Mouse (Mus musculus) left cerebral cortex, adult 2 months (tissue): Measurements from ENCODE around the gene Wdr18. TPM values are rescaled to one million over a fixed set of nuclear protein-coding genes. Genes with fewer than 3 reads are reported as not detected.

Source experiments
- DNase-seq, 2 experiments: peaks; one replicate each; pipeline ENCODE4 v3.0.0; 2021 to 2022; ENCODE audit warnings: low spot score in 2 of 2, mixed read lengths in 1 of 2; ENCODE audit errors: extremely low spot score in 1 of 2
- H3K27ac ChIP-seq: fragments of 200-600 bp; 2 replicates; pipeline ENCODE4 v1.8.1; 2022
- H3K4me3 ChIP-seq: fragments of 200-600 bp; 2 replicates; pipeline ENCODE4 v1.8.1; 2022
- CTCF ChIP-seq: fragments of 200-600 bp; IDR thresholded peaks from 2 replicates; pipeline ENCODE4 v1.8.1; 2022; ENCODE audit warnings: antibody characterized with exemption, mild to moderate bottlenecking, moderate library complexity
- intact Hi-C: fragments of 180-260 bp; cut with DNase I; formaldehyde crosslinking; loops from one replicate; pipeline ENCODE4 v1.15.1; 2025
- long read RNA-seq, 2 experiments: library from polyadenylated mRNA; stranded (forward); transcript quantifications; one replicate each; pipeline ENCODE4 v2.0.0; 2021; ENCODE audit warnings: borderline mapping rate in 2 of 2
- total RNA-seq, 2 experiments: library from RNA; stranded (reverse); gene quantifications; 2 replicates each; pipeline ENCODE4 v1.2.3; 2021

The Wdr18 gene
- 10 to 100 TPM; 45.4 to 49.4 TPM for total RNA-seq
- long read RNA-seq, experiment 1, transcript Wdr18-201 (10 exons, 3,911 nt): major isoform, 123 of 143 reads
- long read RNA-seq, experiment 1, partial matches to known transcripts: 6 of 143 reads
- long read RNA-seq, experiment 1, other reads (novel, unspliced or antisense): 14 of 143 reads
- long read RNA-seq, experiment 2, transcript Wdr18-201 (10 exons, 3,911 nt): major isoform, 80 of 96 reads
- long read RNA-seq, experiment 2, partial matches to known transcripts: 3 of 96 reads
- long read RNA-seq, experiment 2, other reads (novel, unspliced or antisense): 13 of 96 reads

DNA sequence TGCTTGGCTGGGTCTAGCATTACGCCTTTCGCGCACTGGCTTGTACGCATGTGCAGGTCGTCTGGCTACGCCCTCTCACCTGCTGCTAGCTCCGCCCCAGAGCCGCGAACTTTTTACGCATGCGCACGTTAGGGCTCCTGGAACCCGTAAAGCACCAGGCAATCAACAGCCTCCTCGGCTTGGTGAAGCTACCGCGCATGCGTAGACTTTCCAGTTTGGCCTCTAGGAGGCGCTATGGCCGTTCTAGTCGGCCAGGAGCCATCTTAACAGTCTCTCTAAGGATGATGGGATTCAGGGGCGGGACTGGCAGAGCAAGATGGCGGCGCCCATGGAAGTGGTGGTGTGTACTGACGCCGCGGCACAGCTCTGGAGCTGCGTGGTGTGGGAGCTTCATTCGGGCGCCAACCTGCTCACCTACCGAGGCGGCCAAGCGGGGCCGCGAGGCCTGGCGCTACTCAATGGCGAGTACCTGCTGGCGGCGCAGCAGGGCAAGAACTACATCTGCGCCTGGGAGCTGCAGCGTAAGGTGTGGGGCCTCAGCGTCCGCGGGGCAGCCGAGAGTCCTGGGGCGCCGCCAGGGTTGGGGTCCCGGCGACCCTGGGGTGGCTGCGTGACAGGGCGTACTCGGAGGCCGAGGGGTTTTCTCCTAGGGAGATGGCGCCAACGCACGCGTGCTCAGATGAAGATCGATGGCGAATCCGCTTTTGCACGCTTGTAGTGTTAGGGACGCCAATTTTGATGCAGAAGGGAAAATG is at the start of gene Wdr18:
TSS of gene Wdr18 (plus strand) at position 306 of the 755 bp plus-strand sequence.
- intact Hi-C loops: loop anchor here (1.0 to 2.0 kb wide), 3 partner anchors 24 to 125 kb away; partner anchors contain the start of gene Tmem259
- peak; percentile 97 for TF ChIP-seq CTCF
- DNase-seq: peak; percentile 99 to 100
- Histone ChIP-seq H3K4me3 (peak within 1 kb of the TSS; percentile 68), H3K27ac (peak within 1 kb of the TSS; percentile 76)

DNA sequence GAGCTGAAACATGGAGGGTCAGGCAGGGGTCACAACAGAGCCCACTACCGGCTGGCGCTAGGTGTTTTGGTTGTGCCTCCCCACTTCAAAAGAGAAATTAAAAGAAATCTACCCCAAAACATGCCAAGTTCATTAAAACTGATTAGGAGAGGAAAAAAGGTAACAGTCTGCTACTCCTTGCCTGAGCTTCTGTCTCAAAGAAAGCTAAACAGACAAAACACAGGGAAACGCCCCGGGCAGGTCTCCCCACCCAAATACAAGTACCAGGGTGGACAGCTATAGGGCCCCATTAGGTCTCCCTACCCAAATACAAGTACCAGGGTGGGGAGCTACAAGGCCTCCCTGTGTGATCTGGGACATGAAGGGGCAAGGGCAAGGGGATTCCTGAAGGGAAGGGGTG is 49.4 kb upstream of the Wdr18 start, which contains the start of gene Gm26602:
TSS of gene Gm26602 (plus strand) at position 301 of the 400 bp plus-strand sequence.
- peak within 1 kb of the TSS; percentile 99 for H3K27ac ChIP-seq
- H3K4me3 ChIP-seq: no peak within 1 kb of the TSS
- DNase-seq: no peak
- TF ChIP-seq CTCF: no peak
- intact Hi-C loops: no loop called here

- intact Hi-C loops: no loop called here
- H3K4me3 ChIP-seq: no peak overlapping the region
- no peak for DNase-seq
- no peak for TF ChIP-seq CTCF
- no peak overlapping the region for H3K27ac ChIP-seq
These were observed 47.5 kb upstream of the Wdr18 start for GRCm38 (mm10) chr10:79912412-79912811.

GRCm38 (mm10) chr10:79914131-79914947 is 45.6 kb upstream of the Wdr18 start:
- no peak for DNase-seq
- H3K4me3 ChIP-seq: no peak overlapping the region
- intact Hi-C loops: no loop called here

DNA sequence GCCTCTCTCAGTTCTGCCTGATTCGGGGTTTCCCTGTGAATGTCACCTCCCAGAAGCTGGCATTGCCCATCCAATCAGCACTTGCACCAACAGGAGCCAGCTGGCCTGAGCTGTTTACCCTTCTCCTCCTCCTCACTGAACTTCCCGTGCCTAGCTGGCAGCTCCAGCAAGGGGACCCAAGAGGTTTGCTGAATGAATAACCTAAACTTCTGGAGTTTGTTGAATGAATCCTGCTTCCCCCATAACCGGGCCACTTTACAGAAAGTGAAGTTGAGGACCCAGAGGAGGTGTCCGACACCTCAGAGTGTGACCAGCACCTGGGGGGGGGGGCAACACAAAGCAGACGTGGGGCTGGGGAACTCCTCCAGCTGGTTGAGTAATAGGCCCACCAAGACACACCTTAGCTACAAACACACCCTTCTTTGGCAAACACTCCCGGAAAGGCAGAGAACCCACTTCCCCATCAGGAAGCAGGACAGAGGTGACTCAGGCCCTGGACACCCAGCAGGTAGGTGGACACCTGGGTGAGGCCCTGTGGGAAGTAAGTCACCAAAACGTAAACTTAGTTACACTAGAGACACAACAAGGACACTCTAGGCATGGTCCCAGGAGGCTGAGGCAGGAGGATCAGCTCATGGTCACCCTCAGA is 44.9 kb upstream of the Wdr18 start:
- DNase-seq: no peak
- no peak overlapping the region for H3K27ac ChIP-seq
- H3K4me3 ChIP-seq: peak overlapping the region; percentile 61
- intact Hi-C loops: no loop called here
- no peak for TF ChIP-seq CTCF

More at GRCm38 (mm10) chr10:79914131-79914947, 45.6 kb upstream of the Wdr18 start:
- TF ChIP-seq CTCF: no peak
- no peak overlapping the region for H3K27ac ChIP-seq

DNA sequence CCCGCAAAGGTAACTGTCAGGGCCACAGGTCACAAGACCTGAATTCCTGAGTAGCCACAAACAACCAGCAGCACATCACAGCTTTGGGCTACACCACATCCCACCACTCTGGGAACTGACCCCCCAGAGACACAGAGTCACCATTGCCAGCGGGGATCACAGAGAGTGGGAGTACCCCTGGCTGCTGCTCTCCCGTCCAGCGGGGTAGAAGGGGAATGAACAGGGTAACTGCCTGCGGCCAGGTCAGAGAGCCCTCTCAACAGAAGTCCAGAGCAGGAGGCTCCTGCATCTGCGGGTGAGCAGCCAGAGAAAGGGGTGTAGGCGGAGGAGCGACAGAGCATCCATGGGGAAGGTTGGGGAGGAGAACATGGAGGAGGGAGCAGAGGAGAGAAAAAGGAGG is 43.9 kb upstream of the Wdr18 start:
- Histone ChIP-seq H3K4me3 (peak overlapping the region; percentile 61), H3K27ac (peak overlapping the region; percentile 96)
- no peak for DNase-seq
- no peak for TF ChIP-seq CTCF
- intact Hi-C loops: no loop called here

- intact Hi-C loops: no loop called here
- TF ChIP-seq CTCF: no peak
- Histone ChIP-seq H3K4me3 (peak within 1 kb of the TSS; percentile 61), H3K27ac (peak within 1 kb of the TSS; percentile 96)
- peak; percentile 85 to 89 for DNase-seq
These were observed 43.0 kb upstream of the Wdr18 start, which contains the start of gene Kiss1r for GRCm38 (mm10) chr10:79916808-79917531. Gene Kiss1r, plus strand, starts transcription at chr10:79916971.

DNA sequence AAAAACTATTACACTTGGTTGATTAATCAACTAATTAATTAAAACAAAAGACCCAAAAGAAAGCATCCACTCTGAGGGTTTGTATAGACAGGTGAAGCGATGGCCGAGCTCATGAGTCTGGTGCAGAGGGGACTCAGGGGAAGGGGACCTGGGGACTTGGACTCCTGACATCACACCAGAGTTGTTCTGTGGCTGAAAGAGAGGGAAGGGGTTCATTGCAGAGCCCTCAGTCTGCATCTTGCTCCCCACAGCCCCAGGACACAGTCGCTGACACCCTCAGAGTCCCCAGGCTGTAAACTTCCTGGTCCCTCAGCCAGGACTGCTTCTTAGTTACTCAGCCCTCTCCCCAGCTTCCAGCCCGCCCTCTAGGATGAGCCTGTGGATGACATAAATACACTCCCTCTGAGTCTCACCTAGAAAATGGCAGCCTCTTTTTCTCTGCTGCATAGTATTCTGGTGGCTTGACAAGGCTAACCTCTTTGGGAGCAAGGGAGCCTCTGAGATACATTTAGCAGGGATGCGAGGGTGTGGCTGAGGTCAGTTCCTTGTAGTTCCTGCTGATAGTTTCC is 42.3 kb upstream of the Wdr18 start:
- no peak for DNase-seq
- peak overlapping the region; percentile 61 for H3K4me3 ChIP-seq
- H3K27ac ChIP-seq: peak overlapping the region; percentile 96
- no peak for TF ChIP-seq CTCF
- intact Hi-C loops: no loop called here

DNA sequence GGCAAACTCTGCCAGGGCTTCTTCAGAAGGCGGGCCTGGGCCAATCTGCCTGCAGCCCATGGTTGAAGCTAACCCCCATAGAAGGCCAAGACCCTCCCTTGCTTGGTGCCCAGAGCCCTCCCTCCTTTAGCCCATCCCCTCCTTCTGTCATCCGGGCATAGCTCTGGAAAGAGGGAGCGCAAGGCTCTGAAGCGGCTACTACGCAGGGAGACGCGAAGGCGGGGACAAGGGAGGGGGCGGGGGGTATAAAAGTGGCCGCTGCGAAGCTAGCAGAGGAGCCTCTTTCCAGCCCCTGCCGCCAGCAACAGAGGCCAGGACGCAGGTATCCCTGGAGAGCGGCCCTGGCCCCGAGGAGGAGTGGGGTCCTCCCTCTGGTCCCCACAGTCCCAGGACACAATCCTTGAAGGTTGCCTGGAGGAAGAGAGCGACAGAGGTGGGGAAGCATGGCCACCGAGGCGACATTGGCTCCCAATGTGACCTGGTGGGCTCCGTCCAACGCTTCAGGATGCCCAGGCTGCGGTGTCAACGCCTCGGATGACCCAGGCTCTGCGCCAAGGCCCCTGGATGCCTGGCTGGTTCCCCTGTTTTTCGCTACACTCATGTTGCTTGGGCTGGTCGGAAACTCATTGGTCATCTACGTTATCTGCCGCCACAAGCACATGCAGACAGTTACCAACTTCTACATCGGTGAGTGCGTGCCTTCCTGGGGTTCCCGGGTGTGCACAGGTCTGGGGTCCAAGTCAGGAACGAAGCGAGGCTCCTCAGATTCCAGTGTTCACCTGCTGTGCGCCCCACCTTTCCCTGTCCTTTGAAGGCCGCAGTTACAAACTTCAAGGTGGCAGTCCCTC is 41.5 kb upstream of the Wdr18 start:
- Histone ChIP-seq H3K27ac (peak overlapping the region; percentile 28; the same call in 1 of the 2 replicates), H3K4me3 (peak overlapping the region; percentile 33)
- intact Hi-C loops: no loop called here
- TF ChIP-seq CTCF: no peak
- DNase-seq: no peak
